Mouse (Mus musculus) right cerebral cortex, postnatal 25 days (tissue): Measurements from ENCODE around the gene Mylk4.

ENCODE experiments used
- DNase-seq: peaks from one replicate; pipeline ENCODE4 v3.0.0; 2022

Mylk4 gene

DNA sequence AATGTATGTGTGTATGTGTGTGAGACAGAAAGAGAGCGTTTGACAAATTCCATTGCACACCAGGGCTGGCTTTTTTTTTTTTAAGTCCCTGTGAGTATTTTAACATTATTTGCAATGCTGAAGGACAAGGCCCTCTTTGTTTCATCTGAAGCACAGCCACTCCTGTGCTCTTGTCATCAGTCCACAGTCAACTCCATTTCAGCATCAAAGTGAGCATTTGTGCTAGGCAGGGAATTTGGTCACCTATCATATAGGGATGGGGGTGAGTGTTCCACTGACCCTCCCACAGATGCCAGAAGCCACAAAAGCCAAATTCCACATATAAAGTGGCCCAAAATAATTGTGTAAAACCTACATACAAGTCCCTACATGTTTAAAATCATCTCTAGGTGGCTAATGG lies 78.4 kb downstream of the Mylk4 start:
- no peak for DNase-seq

DNA sequence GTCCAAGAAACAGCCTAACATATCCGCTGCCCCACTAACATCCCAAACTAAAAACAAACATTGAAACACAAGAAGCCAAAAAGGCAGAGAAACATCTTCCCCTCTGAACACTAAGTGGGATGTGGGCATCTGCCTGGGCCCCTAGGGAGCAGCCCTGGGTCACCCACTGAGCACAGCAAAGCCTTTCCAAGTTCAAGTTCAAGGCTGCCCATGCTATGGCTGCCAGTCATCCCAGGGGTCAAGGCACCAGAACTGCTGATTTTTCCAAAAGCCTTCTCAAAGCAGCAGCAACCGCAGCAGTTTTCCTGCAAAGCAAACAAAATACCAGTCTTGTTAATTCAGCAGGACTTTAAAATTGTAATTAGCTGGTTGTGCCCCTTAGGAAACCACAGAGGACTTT lies 78.8 kb downstream of the Mylk4 start:
- no peak for DNase-seq

DNA sequence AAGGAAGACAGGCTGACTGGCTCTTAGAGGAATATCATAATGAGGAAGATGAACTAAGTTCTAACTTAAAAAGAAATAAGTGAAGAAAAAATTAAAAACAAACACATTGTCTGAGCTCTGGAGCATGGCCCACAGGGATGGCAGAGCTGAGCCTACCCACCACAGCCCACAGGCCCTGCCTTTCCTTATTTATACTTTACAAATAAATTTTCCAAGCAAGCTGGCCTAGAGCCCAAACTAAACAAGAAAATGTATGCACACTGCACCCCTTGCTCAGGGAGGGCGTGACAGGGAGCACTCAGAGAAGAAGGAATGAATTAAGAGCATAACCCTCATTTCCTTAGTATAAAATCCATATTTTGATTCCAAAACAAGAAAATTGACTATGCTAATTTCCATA lies 82.2 kb downstream of the Mylk4 start:
- no peak for DNase-seq

DNA sequence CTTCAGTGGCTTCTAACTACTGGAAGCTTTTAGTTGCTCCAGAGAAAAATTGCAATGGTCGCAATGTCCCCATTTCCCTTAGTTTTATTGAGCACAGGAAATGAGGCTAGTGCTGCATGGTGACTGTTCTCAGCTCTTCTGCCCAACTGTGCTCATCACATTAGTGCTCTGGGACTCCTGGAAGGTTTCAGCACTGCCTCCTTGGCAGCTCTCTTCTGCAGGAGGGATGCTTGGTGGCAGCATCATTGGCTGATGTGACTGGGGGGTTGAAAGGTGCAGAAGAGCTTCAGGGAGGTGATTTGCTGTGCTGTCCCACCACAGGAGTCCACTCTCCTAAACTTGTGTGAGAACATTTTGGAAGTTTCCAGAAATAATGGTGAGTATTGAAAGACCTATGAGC lies 84.4 kb downstream of the Mylk4 start:
- DNase-seq: no peak

DNA sequence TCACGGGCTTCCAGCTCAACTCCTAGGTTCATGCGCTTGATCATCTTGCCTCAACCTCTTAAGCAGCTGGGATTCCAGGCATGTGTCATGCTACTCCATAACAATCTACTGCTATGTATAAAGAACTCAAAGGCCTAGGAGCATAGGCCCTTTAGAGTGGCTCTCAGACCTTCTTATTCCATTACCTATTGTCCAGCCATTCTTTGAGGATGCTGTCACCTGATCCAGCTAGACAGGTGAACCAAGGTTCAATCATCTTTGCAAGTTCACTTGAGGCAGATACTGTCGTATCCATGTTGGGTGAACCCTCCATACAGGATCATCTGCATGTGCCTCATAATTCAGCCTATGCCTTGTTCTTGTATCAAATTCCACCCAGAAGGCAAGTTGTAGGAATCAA lies 84.8 kb downstream of the Mylk4 start:
- DNase-seq: no peak

DNA sequence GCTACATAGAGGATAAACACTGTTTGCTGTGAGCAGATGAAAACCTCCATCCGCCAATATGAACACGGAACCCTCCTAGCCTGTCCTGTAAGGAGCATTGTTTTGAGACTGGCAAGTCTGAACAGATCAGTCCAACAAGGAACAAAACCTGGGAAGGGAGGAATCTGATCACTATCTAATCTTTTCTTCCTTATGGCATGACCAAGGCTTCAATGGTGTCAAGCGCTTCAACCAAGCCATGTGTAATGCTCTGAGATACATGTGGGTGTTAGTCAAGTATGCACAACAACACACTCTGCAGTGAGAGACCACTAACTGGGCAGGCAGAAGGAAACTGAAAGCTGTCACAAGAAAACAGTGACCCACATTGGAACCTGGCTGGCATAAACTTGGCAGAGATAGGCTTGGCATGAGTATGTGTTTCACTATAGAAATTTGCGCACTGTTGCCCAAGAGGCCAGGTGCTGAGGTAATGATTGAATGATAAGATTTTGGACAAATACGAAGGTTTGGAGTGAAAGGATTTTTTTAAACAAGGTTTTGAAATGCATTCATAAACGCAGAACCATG lies 89.8 kb downstream of the Mylk4 start:
- DNase-seq: no peak

DNA sequence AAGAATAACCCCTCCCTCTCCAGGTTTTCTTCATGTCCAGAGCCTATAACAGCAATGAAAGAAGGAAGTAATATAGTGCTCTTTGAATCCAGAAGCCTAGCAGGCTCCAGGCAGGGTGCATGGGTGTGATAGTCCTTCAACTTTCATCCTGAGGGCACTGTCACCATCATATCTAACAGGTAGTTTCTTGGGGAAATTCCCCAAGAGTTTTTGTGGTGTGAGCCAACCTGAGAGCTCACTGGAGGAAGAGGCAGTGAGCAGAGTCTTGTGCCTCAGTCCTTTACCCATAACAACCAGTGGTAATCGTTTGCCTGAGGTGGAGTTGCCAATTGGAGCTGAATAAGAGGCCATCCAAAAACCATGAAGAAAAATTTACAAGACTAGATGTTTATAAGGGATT lies 91.2 kb downstream of the Mylk4 start:
- no peak for DNase-seq

DNA sequence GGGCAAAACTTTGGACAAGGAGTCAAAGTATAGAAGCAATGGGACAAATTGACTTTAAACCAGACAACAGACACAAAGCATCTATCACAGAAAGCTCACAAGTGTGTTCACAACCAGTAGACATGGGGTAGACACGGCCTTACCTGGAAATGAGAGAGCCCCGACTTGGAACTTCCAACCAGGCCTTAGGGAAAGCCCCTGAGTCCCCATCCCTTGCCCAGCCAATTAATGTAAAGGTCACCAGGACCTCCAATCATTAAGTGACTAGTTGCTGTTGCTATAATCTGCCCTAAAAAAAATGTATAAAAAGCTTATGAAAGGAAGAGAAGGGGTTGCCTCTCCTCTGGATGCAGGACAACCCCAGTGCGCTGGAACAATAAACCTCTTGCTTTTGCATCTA lies 93.5 kb downstream of the Mylk4 start:
- no peak for DNase-seq

DNA sequence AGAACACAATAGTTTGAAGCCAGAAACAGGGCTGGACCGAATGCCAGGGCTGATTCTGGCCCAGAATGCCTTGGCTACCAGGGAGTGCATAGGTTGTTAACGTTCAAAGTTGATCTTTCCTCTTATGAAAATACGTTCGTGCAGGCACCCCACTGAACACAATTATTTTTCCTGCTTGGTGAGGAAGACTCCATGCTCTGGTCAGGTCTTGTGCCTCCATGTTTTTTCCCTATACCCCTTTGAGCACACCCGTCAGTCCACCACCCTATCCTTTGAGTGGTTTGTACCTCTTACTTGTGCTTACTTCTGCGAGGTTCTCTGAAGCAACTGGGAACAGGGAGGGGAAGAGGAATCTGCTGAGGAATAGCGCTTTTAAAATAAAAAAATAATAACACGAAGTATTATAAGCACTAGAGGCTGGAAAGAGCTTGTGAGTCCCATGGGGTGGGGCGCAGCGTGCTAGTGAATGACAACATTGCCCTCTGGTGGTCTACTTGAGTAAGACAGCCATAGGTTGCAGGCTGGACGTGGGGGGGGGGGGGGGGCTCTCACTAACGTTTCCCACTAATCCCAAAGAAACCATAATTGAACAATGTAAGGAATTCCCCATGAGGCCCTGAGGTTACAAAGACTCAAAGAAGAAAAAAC lies 102.8 kb downstream of the Mylk4 start:
- peak; percentile 42 for DNase-seq

DNA sequence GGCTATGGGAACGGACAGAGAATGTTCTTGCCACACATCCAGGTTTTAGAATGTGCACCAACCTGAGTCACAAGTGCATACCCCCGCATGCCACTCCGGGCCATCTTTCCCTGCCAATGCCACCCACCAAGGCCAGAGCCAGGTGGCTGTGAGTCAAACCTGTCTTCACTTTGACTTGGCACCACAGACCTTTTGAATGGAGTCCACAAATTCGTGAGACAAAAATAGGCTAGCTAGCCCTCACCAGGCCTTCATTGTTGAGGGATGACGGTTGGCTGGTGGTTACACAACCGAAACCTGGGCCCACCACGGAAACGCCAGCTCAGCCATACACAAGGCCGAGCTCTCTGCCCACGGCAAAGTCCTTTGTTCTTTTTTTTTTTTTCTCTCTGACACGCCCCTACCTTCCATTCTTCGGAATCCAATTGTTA lies 103.6 kb downstream of the Mylk4 start:
- no peak for DNase-seq

DNA sequence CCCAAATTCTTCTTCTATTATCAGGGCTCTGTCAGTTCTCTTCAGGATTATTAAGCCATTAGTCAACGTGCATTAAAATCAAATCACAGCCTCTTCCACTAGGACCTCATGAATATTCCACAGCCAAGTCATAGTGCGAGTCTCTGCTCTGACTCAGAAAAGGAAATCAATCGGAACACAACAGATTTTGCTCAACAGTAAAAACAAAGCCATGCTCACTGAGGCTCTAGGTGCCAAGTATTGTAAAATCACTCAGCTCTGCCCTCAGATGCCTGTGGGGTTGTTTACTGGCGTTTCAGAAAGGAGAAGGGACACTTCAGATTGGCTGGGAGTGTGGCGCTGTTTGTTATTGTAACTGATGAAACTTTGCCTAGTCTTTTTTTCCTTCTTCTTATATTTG lies 104.8 kb downstream of the Mylk4 start:
- DNase-seq: no peak

DNA sequence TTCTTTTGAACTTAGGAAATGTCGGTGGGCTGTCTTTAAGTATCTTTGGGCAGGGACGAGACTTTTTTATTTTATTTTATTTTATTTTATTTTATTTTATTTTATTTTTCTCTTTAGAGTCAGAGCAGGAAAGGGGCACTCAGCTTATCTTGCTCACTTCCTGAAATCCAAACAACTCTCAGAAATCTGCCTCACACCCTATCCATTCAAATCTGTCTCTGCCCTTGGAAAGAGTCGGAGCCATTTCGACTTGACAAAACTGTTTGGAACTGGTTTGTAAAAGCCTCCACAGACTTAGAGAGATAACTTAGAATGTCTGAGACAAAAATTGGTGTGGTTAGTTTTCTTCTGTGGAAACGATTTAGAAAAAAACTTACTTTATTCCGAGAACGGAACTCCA lies 113.0 kb downstream of the Mylk4 start:
- no peak for DNase-seq

DNA sequence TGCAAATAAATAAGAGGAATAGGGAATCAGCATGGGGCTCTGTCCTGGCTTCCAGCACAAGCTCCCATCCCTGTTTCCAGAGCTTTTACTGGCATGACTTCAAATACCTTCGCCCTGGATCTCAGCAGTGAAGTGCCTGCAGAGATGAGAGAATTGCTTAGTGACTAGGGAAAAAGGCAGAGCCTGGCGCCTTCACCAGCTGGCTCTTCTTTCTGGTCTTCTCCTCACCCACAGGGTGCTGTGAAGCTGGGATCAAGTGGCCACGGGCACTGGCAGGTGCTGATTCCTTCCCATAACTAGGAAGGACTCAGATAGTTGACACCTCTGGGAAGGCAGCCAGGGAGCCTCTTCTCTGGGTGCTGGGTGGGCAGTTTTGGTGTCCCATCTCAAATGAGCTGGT lies 115.5 kb downstream of the Mylk4 start:
- no peak for DNase-seq

DNA sequence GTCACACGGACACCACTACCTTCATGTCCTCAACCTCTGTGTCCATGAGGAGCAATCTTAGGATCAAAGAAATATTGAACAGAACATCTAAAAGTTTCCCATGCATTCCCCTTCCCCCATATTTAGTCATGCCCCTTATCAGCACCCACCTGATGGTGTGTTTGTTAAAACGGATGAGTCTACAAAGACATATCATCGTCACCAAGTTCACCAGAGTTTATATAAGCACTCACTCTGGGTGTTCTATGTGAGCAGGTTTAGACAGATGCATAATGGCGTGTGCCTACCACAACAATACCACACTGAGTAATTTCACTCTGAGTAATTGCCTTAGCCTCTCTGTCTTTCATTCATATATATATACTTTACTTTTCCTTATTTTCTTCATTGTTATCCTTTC lies 116.4 kb downstream of the Mylk4 start:
- no peak for DNase-seq

DNA sequence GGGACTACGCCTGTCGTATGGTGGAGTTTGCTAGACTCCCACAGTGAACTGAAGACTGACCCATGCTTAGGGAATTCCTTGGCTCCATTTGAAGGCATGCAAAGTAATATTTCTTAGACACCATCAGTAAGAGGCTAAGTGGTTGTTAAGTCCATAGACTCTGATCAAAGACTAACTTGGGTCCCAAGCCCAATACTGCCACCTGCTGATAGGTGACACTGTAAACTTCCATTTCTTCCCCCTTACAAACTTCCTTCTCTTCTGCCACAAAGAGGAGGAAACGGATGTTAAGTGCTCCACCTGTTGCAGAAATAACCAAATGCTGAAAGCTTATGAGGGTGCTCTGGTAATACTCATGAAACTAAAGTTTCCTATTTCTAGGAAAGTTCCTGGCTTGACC lies 121.7 kb downstream of the Mylk4 start:
- DNase-seq: no peak

DNA sequence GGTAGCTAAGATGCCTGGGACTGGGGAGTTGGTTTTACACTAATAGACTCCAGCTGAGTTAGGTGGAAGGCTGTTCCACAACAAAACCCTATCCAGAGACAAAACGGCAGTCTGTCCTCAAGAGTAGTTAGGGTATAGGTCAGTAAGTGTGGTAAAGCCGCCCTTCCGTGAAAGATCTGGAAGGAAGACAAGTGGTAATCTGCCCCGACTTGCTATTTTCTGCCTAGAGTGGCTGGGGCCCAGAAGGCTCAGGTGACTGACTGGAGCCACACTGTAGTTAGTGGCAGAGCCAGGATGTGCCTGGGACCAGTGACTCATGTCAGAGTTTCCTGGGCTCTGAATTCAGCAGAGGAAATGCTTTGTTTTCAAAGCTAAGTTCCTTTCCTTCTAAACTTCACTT lies 123.5 kb downstream of the Mylk4 start:
- DNase-seq: no peak

DNA sequence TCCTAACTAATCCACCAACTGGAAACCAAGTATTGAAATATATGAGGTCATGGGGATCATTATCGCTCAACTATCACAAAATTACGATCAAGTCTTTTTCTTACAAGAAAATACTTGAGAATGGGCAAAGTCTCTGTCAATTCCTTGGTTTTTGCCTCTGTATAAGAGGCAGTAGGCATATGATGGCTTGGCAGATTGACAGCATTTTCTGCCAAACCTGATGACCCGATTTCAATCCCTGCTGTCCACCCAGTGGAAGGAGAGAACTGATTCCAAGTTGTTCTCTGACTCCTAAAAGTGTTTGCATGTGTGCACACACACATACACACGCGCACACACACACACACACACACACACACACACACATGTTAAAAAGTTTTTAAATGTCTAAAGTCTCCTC lies 124.5 kb downstream of the Mylk4 start:
- no peak for DNase-seq

DNA sequence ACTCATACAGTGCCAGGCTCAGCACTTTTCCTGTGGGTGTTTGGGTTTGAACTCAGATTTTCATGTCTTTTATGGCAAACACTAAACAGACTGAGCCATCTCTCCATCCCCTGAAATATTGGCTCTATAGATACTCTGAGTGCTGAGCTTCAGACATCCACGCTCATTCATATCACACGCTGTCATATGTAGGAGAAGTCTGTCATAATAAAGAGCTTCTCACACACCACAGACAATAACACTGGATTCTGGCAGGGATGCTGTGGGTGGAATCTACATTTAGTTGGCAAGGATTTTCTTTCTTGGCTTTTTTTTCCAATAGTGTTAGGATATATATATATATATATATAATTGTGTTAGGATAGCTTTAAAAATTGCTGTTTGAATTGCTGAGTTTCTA lies 126.2 kb downstream of the Mylk4 start:
- no peak for DNase-seq
